Mouse (Mus musculus) liver, adult 2 months (tissue): ENCODE measurements around the gene Disc1.

ENCODE experiments used
- CTCF ChIP-seq: fragments of 200-500 bp; IDR thresholded peaks from 2 replicates; pipeline ENCODE4 v1.5.1; 2011; ENCODE audit warnings: low read depth, low read length, control low read depth
- POLR2A ChIP-seq: fragments of 200-500 bp; IDR thresholded peaks from 2 replicates; pipeline ENCODE4 v1.6.1; 2011; ENCODE audit warnings: low read length, control low read depth; ENCODE audit not compliant: insufficient read depth; ENCODE audit errors: extremely low read depth

DNA sequence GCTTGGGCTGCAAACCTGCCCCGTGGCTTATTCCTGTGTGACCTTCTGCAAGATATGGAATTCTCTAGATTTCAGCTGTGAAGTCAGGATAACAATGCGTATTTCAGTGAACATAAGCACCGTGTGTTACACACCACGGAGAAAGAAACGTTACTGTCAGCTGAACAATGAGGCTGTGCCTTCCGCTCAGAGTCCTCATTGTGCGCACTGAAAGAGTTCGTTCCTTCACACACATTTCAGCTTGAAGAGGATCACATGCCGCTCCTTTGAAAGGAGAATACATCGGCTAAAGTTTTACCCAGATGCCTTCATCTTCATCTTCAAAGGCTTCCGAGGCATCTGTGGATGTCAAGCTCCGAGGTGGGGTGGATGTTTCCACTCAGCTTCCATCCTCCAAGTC lies 105.4 kb downstream of the Disc1 start:
- TF ChIP-seq POLR2A: no peak
- TF ChIP-seq CTCF: no peak
